Mouse (Mus musculus) gastrocnemius, postnatal 14 days (tissue): ENCODE data around the gene Rgs6. TPM values are rescaled to one million over a fixed set of nuclear protein-coding genes. Genes with fewer than 3 reads are reported as not detected.

Experiments used
- DNase-seq: peaks from one replicate; pipeline ENCODE4 v3.0.0; 2021; ENCODE audit warnings: mixed read lengths
- intact Hi-C: fragments of 180-260 bp; cut with DNase I; formaldehyde crosslinking; loops from one replicate; pipeline ENCODE4 v1.15.1; 2025; ENCODE audit warnings: low total_unique reads
- total RNA-seq, 2 experiments: library from RNA; stranded (reverse); gene quantifications; 2 replicates each; pipeline ENCODE4 v1.2.3; 2021

Rgs6 gene
- total RNA-seq, 2 experiments from 2014 or later = 1.6 to 2.6 TPM

- no peak for DNase-seq
- intact Hi-C loops = no loop called here
Observed at GRCm38 (mm10) chr12:83204361-83204760, 616.3 kb downstream of the Rgs6 start.

GRCm38 (mm10) chr12:83206866-83207265 lies 618.8 kb downstream of the Rgs6 start:
- intact Hi-C loops = no loop called here
- no peak for DNase-seq

GRCm38 (mm10) chr12:83207481-83207880 lies 619.4 kb downstream of the Rgs6 start:
- intact Hi-C loops = no loop called here

GRCm38 (mm10) chr12:83208011-83208410 lies 619.9 kb downstream of the Rgs6 start:
- intact Hi-C loops = no loop called here
- no peak for DNase-seq

More at GRCm38 (mm10) chr12:83207481-83207880, 619.4 kb downstream of the Rgs6 start:
- no peak for DNase-seq

GRCm38 (mm10) chr12:83208841-83209240 lies 620.7 kb downstream of the Rgs6 start:
- no peak for DNase-seq
- intact Hi-C loops = no loop called here

- no peak for DNase-seq
- intact Hi-C loops = no loop called here
Observed at GRCm38 (mm10) chr12:83209461-83209860, 621.4 kb downstream of the Rgs6 start.

GRCm38 (mm10) chr12:83210294-83210693 lies 622.2 kb downstream of the Rgs6 start:
- intact Hi-C loops = no loop called here
- no peak for DNase-seq

- intact Hi-C loops = no loop called here
Observed at GRCm38 (mm10) chr12:83210735-83211134, 622.6 kb downstream of the Rgs6 start.

GRCm38 (mm10) chr12:83211146-83211822 lies 623.2 kb downstream of the Rgs6 start:
- intact Hi-C loops = no loop called here
- no peak for DNase-seq

More at GRCm38 (mm10) chr12:83210735-83211134, 622.6 kb downstream of the Rgs6 start:
- DNase-seq = no peak
